Mouse (Mus musculus): ENCODE measurements around the gene Csmd2.

DNA sequence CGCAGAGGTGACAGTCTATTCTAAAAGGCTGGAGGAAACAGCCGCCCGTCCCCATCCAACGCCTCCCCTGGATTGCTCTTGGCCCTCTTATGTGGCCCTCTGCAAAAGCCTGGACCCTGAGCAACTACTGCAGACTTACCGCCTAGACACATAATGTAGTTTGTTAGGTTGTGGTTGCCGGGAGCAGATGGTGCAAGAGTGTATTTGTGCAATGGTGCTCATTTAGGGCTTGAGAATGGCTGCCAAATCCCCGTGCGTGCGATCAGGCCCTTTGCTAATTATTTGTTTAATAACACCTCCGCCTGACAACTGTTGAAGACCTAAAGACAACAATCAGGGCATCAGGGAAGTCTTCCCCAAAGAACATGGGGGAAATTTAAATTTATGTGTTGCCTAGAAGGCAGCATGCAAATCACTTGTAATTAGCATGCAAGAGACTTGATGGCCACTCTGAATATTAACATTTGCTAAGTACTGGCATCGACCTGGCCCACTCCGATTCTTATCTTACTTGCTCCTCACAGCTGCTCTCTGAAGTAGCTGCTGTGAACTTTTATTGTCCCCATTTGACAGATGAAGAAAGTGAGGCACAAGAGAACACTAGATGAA, 147.5 kb downstream of the Csmd2 start:
- TF ChIP-seq CTCF (IDR thresholded peaks at IDR 0.05; ENCODE audit: low read depth) = no peak
- TF ChIP-seq EP300 (IDR thresholded peaks at IDR 0.05; ENCODE audit: low read depth) = no peak

All from liver, postnatal 0 days (tissue).